Mouse (Mus musculus) mesoderm, embryonic 11.5 days (tissue): Measurements from ENCODE around the gene Tspear.
"Not testable (repeated sequence)": the region's sequence is repeated elsewhere in the genome, so short reads cannot be mapped to it uniquely, and the experiment has no call there.

Experiments used
- DNase-seq: peaks from one replicate; pipeline ENCODE4 v3.0.0-alpha.2; 2012; ENCODE audit warnings: low read depth, low spot score

The Tspear gene

DNA sequence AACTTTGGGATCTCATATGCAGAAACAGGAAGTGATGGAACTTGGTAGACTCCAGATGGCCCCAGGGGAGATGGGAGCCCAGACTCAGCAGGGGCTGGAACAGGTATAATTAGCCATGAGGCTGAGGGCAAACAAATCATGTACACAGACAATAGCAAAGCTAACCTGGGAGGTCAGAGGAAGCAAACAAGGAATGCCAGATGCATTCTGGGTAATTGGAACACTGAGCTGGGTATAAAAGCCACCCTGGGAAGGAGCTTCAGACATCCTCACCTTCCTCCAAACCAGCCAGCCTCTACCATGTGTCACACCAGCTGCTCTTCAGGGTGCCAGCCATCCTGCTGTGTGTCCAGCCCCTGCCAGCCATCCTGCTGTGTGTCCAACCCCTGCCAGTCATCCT, 24.8 kb downstream of the Tspear start, which contains the start of gene Gm10024:
Gene Gm10024, plus strand, starts transcription at position 301 of the 400 bp plus-strand sequence.
- not testable (repeated sequence) for DNase-seq

DNA sequence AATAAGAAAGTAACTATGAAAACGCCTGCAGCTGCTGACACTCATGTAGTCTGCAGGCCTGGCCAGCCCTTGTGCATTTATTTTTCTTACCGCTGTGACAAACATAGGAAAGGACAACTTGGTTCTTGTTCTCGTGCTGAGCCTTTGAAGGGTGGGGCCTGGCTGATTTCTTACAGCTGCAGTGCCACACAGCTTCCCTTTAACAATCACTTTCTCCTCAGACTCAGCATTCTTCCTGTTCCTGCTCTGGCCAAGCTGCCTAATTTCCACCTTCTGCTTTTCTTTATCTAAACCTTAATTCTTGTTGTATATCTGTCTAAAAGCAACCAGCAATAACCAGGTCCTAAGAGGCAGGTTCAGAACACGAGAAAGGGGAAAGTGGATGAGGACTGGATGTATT, 27.4 kb downstream of the Tspear start:
- no peak for DNase-seq

DNA sequence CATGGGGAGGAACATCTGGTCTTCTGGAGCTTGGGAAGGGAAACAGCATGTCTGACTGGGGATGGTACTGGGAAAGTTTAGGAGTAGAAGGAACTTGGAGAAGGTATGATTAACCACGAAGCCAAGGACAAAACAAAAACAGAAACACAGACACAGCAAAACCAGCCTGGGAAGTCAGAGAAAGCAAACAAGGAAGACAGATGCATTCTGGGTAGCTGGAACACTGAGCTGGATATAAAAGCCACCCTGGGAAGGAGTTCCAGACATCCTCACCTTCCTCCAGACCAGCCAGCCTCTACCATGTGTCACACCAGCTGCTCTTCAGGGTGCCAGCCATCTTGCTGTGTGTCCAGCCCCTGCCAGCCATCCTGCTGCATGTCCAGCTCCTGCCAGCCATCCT, 29.1 kb downstream of the Tspear start, which contains the start of gene Gm10142:
Gene Gm10142, plus strand, starts transcription at position 301 of the 400 bp plus-strand sequence.
- DNase-seq, result no peak

DNA sequence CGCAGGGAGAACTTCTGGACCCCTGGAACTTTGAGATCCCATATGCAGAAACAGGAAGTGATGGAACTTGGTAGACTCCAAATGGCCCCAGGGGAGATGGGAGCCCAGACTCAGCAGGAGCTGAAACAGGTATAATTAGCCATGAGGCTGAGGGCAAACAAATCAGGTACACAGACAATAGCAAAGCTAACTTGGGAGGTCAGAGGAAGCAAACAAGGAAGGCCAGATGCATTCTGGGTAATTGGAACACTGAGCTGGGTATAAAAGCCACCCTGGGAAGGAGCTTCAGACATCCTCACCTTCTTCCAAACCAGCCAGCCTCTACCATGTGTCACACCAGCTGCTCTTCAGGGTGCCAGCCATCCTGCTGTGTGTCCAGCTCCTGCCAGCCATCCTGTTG, 33.9 kb downstream of the Tspear start, which contains the start of gene Krtap12-1:
Gene Krtap12-1, plus strand, starts transcription at position 301 of the 400 bp plus-strand sequence.
- DNase-seq, result not testable (repeated sequence)

DNA sequence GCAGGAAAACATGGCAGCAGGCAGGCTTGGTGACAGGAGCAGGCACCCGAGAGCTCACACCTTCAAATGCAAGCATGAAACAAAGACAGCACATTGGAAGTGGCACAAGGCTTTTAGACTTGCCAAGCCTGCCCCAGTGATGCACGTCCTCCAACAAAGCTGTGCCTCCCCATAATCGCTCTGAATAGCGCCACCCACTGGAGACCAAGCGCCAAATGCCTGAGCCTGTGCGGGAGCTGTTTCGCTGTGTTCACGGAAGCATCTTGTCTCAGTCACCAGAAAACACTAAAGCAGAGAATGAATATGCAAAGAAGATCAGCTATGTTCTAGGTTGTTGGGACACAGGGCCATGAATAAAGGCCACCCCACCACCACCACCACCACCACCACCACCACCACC, 38.5 kb downstream of the Tspear start:
- DNase-seq, result no peak

DNA sequence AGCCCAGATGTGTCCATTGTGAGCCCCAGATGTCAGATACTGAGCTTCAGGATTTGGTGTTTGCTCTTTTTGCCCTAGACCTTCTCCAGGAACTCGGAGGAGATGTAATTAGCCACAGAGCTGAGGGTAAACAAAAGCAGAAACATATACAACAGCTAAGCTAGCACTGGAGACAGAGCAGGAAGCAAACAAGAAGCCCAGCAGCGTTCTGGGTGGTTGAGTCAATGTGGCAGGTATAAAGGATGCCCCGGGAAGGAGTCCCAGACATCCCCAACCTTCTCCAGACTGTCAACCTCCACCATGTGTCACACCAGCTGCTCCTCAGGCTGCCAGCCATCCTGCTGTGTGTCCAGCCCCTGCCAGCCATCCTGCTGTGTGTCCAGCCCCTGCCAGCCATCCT, 39.8 kb downstream of the Tspear start, which contains the start of gene Gm10100:
Gene Gm10100, plus strand, starts transcription at position 301 of the 400 bp plus-strand sequence.
- DNase-seq, result no peak

DNA sequence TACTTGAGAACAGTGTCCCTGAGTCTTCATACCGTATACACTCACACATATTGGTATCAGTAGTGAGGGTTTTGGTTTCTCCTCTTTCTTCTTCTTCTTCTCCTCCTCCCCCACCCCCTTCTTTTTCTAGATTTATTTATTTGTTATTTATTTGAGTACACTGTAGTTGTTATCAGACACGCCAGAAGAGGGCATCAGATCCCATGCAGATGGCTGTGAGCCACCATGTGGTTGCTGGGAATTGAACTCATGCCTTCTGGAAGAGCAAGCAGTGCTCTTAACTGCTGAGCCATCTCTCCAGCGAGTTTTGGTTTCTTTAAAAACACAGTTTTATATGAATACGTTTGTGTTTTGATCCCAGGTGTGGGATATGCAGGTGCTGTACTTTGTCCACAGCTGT, 41.9 kb downstream of the Tspear start:
- DNase-seq, result no peak

DNA sequence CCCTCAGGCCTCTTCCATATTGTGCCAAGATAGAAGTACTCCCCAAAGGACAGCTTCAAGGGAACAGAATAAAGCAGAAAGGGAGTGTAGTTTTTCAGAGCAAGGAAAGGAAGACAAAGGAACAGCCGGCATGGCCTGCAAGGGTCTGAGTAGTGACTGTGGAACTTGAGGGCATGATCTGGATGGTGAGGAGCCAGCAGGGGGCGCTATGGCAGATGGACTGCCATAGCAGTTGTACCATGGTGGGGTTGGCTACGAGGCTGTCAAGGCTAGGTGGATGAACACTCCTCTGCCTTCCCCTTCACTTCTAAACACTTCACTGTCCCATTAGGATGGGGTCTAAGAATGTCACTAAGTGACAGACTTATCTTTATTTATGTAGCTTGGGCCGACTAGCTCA, 42.9 kb downstream of the Tspear start:
- peak; percentile 26 for DNase-seq

DNA sequence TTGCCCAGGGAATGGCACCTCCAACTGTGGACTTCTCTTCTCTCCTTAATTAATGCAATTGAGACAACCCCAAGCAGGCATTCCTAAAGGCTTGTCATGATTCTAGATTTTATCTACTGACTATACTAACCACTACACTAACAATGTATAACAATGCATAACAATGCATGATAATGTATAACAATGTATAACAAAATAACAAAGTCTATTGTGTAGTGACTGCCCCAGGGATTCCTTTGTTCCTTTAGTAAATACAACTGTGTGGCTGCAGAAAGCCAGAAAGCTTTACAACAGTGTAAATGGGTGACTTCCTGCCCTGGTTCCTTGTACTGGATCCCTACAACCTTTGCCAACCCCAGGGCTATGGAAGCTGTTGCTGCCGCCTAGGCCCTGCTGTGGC, 49.6 kb downstream of the Tspear start:
- DNase-seq, result no peak

DNA sequence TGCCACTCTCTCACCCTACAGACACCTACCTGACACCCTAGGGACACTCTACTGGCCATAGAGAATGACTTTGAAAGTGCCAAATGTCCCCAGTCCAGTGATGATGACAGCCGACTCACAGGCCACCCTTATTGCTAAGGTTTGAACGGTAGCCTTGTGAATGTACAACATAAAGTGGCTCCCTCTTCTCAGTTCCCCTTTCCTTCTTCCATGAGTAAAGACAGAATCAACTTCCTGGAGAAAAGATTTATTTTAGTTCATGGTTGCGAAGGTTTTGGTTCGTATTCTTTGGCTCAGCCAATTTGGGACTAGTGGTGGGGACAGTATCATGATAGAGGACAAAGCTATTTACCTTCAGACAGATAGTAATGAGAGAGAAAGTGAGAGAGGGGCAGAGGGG, 52.6 kb downstream of the Tspear start:
- no peak for DNase-seq

DNA sequence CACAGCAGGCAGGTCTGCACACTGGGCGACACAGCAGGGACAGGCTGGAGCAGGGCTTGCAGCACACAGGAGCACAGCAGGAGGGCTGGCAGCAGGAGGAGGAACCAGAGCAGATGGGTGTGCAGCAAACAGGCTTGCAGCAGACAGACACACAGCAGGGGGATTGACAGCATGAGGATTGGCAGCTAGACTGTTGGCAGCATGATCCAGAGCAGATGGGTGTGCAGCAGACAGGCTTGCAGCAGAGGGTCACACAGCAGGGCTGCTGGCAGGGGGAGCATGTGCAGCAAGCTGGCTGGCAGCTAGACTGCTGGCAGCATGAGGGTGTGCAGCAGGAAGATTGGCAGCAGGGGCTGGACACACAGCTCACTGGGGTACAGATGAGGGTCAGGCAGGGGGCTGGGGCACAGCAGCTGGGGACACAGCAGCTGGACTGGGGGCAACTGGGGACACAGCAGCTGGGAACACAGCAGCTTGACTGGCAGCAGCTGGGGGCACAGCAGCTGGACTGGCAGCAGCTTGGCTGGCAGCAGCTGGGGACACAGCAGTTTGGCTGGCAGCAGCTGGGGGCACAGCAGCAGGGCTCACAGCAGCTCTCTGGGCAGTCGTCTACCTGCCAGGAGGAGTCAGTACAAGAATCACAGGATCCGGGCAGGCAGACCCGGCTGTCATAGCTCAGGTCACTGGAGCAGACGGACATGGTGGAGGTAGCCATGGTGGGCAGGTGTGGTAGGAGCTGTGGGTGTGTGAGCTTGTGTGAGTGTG, 55.7 kb downstream of the Tspear start, which contains the start of gene Gm18596:
Gene Gm18596, minus strand, starts transcription at position 715 of the 765 bp plus-strand sequence.
- not testable (repeated sequence) for DNase-seq

DNA sequence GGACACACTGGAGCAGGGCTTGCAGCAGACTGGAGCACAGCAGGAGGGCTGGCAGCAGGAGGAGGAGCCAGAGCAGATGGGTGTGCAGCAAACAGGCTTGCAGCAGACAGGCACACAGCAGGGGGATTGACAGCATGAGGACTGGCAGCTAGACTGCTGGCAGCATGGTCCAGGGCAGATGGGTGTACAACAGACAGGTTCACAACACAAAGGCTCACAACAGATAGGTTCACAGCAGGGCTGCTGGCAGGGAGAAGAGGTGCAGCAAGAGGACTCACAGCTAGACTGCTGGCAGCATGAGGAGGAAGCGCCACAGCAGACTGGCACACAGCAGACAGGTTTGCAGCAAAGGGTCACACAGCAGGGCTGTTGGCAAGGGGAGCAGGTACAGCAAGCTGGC, 64.3 kb downstream of the Tspear start:
- not testable (repeated sequence) for DNase-seq

DNA sequence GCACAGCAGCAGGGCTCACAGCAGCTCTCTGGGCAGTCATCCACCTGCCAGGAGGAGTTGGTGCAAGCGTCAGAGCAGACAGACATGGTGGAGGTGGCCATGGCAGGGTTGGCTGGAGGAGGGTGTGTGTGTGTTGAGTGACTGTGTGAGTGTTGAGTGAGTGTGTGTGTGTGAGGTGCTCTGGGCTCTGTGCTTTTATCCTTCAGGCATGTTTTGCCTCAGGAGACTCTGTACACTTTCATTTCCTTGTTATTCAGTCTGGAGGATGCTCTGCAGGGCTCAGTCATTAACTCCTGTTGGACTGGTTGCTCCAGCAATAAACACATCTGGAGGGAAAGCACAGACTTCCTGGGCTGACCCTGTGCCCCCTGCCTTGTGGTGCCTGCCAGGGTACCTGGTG, 64.9 kb downstream of the Tspear start, which contains the start of gene Gm9736:
Gene Gm9736, minus strand, starts transcription at position 101 of the 400 bp plus-strand sequence.
- DNase-seq, result not testable (repeated sequence)

DNA sequence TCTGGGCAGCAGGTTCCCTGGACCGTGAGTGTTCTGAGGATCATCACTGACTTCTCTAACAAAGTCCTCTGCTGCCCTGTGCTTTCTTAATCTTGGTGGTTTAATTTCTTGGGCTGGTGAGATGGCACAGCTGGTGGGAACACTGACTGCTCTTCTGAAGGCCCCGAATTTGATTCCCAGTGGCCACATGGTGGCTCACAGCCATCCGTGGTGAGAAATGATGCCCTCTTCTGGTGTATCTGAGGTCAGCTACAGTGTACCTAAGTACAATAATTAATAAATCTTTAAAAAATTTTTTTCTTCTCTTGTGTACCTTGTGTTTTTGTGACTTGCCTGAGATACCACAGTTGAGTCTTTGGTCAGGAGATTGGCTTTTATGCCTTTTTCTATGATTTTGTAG, 65.9 kb downstream of the Tspear start:
- DNase-seq, result not testable (repeated sequence)

DNA sequence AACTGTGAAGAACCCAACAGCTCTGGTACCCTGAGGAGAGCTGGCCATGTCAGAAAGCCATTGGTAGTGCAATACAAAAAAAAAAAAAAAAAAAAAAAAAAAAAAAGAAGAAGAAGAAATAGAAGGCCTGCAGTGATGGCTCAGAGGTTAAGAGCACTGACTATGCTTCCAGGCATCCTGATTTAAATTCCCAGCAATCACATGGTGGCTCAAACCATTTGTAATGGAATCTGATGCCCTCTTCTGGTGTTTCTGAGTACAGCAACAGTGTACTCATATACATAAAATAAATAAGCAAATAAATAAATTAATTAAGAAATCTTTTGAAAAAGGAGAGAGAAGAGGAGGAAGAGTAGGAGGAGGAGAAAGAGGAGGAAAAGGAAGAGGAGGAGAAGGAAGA, 67.1 kb downstream of the Tspear start:
- no peak for DNase-seq

DNA sequence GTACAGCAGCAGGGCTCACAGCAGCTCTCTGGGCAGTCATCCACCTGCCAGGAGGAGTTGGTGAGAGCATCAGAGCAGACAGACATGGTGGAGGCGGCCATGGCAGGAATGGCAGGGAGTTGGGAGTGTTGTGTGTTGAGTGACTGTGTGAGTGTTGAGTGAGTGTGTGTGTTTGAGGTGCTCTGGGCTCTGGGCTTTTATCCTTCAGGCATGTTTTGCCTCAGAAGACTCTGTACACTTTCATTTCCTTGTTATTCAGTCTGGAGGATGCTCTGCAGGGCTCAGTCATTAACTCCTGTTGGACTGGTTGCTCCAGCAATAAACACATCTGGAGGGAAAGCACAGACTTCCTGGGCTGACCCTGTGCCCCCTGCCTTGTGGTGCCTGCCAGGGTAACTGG, 73.2 kb downstream of the Tspear start, which contains the start of gene Gm3233:
Gene Gm3233, minus strand, starts transcription at position 101 of the 400 bp plus-strand sequence.
- DNase-seq, result not testable (repeated sequence)

DNA sequence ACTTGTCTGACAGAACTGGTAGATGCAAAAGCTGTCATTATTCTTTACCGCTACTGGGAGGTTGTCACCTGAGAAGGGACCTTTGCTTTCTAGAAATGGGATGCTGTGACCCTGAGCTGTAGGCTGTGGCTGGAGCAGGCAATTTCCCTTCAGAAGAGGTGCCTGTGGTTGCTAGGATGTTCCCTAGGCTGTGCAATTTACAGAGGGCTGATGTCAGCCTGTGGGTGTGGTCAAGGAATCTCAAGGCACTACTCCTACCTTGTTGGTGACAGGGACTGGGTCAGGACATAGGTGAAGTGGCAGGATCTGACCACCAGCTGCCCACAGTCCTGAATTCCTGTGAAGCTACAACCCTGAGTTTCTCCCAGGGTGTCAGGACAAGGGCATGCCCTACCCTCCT, 83.4 kb downstream of the Tspear start:
- DNase-seq, result no peak

DNA sequence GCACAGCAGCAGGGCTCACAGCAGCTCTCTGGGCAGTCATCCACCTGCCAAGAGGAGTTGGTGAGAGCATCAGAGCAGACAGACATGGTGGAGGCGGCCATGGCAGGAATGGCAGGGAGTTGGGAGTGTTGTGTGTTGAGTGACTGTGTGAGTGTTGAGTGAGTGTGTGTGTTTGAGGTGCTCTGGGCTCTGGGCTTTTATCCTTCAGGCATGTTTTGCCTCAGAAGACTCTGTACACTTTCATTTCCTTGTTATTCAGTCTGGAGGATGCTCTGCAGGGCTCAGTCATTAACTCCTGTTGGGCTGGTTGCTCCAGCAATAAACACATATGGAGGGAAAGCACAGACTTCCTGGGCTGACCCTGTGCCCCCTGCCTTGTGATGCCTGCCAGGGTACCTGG, 84.9 kb downstream of the Tspear start, which contains the start of gene Gm3238:
Gene Gm3238, minus strand, starts transcription at position 101 of the 400 bp plus-strand sequence.
- DNase-seq, result not testable (repeated sequence)

DNA sequence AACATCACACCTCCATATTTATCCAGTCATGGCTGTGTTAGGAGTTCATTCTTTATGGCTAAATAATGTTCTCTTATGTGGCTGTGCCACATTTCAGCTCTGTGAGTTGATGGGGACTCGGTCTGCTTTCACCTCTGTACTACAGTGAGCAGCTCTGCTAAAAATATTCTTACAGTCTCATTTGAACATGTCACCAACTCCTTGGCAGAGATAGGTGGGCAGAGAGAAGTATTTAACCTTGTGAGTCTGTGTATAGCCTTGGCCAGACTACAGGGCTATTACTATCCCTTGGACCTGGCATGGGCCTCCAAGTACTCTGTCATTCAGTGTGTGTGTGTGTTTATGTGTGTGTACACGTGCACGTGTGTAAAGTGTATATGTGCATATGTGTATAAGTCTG, 85.8 kb downstream of the Tspear start:
- DNase-seq, result not testable (repeated sequence)

DNA sequence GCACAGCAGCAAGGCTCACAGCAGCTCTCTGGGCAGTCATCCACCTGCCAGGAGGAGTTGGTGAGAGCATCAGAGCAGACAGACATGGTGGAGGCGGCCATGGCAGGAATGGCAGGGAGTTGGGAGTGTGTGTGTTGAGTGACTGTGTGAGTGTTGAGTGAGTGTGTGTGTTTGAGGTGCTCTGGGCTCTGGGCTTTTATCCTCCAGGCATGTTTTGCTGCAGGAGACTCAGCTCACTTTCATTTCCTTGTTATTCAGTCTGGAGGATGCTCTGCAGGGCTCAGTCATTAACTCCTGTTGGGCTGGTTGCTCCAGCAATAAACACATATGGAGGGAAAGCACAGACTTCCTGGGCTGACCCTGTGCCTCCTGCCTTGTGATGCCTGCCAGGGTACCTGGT, 90.5 kb downstream of the Tspear start, which contains the start of gene Gm7138:
Gene Gm7138, minus strand, starts transcription at position 101 of the 400 bp plus-strand sequence.
- DNase-seq, result not testable (repeated sequence)

DNA sequence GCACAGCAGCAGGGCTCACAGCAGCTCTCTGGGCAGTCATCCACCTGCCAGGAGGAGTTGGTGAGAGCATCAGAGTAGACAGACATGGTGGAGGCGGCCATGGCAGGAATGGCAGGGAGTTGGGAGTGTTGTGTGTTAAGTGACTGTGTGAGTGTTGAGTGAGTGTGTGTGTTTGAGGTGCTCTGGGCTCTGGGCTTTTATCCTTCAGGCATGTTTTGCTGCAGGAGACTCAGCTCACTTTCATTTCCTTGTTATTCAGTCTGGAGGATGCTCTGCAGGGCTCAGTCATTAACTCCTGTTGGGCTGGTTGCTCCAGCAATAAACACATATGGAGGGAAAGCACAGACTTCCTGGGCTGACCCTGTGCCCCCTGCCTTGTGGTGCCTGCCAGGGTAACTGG, 96.1 kb downstream of the Tspear start, which contains the start of gene Gm3250:
Gene Gm3250, minus strand, starts transcription at position 101 of the 400 bp plus-strand sequence.
- DNase-seq, result not testable (repeated sequence)

DNA sequence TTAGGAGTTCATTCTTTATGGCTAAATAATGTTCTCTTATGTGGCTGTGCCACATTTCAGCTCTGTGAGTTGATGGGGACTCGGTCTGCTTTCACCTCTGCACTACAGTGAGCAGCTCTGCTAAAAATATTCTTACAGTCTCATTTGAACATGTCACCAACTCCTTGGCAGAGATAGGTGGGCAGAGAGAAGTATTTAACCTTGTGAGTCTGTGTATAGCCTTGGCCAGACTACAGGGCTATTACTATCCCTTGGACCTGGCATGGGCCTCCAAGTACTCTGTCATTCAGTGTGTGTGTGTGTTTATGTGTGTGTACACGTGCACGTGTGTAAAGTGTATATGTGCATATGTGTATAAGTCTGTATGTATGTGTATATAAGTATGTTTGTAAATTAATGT, 97.0 kb downstream of the Tspear start:
- DNase-seq, result not testable (repeated sequence)

DNA sequence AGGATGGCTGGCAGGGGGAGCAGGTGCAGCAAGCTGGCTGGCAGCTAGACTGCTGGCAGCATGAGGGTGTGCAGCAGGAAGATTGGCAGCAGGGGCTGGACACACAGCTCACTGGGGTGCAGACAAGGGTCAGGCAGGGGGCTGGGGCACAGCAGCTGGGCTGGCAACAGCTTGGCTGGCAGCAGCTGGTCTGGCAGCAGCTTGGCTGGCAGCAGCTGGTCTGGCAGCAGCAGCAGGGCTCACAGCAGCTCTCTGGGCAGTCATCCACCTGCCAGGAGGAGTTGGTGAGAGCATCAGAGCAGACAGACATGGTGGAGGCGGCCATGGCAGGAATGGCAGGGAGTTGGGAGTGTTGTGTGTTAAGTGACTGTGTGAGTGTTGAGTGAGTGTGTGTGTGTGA, 101.5 kb downstream of the Tspear start, which contains the start of gene Gm7137:
Gene Gm7137, minus strand, starts transcription at position 325 of the 400 bp plus-strand sequence.
- DNase-seq, result not testable (repeated sequence)
